1 mouse cellular context compared by ENCODE assay signal in the genomic region with DNA sequence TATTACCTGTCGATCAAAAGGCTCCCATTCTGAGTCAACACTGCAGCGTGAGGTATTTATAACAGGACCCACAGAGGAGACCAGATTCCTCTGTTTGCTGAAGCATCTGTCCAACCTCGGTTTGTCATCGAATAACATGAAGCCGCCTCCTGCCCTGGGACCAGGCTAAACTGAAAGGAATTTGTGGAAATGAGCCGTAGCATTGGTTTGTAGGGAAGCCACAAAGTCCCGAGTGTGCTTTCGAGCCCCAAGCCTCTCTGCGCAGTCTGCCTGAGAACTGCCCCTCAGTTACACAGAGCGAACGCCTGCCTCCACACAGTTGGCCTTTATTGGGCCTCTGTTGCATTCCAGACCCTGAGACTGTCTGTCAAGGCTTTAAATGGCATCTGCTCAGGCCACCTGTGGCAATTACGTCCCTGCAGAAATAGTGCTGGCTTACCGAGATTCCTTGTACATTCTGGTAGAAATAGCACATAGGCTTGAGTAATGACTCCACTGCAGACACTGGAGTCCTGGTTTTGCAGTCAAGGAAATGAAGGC.
TF ChIP-seq lines count a peak whose summit lies in the region.

No protein-coding gene starts in this region.

TF ChIP-seq in C2C12, 6 proteins besides CTCF, POLR2A, EP300 and RAD21 (continued from another document):
- TF ChIP-seq MYOD1 (IDR thresholded peaks at IDR 0.05; ENCODE audit: control insufficient read depth, insufficient read length, low read depth) (no peak), CEBPB (IDR thresholded peaks at IDR 0.05; ENCODE audit: low read depth) (no peak)
